Mouse (Mus musculus): ENCODE data around the gene Cmtm2b. TPM values are rescaled to one million over a fixed set of nuclear protein-coding genes. Genes with fewer than 3 reads are reported as not detected.

Gene Cmtm2b
- polyA plus RNA-seq, 1 experiment from 2014 or later = not detected

DNA sequence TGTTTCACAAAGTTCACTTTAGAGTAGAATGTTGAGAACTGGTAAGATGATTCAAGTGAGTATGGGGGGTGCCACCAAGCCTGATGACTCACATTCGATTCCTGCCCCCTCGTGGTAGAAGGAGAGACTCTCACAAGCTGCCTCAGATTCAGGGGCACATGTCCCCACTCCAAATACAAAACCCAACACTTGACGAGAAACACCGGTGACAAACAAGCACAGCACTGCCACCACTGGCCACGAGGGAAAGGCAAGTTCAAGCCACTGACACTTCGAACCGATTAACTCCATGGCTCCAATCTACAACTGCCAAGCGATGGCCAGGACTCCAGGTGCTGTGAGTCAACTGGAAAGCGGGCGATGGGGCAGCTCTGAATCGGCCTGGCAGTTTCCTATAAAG, 51.7 kb downstream of the Cmtm2b start:
- no peak for ATAC-seq (ENCODE audit: low read depth)
- no peaks in the 10 kb centered on the region for H3K36me3 ChIP-seq (ENCODE audit: control insufficient read depth, insufficient read depth, low read length)
- H3K4me1 ChIP-seq (ENCODE audit: control insufficient read depth, insufficient read depth, low read length) = peaks cover 10% of the 10 kb centered on the region; the same call in 1 of the 2 replicates
- H3K27ac ChIP-seq (ENCODE audit: low read depth, low read length) = no peak overlapping the region
- H3K9ac ChIP-seq (replicated peaks; ENCODE audit: low read depth, low read length) = no peak overlapping the region
- no peak overlapping the region for H3K4me3 ChIP-seq (ENCODE audit: low read depth, low read length)
- H3K4me2 ChIP-seq (ENCODE audit: low read depth, low read length) = no peak overlapping the region
- no peaks in the 10 kb centered on the region for H3K27me3 ChIP-seq (ENCODE audit: control insufficient read depth, insufficient read depth, low read length)
- WGBS = 77% methylated on average over 11 of the region's 11 CpGs
- no peaks in the 10 kb centered on the region for H3K9me3 ChIP-seq (ENCODE audit: control insufficient read depth, low read length)

DNA sequence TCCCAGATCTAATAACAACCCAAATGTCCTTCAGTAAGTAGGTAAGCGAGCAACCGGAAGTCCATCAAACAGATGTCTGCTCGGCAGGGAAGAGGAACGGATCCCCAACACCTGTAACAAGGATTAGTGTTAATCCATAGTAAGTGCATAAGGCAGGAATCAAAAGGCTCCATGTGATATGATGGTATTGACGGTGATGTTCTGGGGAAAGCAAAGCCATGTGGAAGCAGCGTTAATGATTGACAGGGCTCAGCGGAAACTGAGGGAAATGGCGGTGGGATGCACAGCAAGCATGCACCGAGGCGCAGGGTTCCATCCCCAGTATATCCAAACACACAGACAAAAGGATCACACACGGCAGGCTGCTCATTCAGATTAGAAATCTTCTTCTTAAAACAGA, 52.2 kb downstream of the Cmtm2b start:
- Histone ChIP-seq H3K4me3 (ENCODE audit: low read depth, low read length) (no peak overlapping the region), H3K9ac (replicated peaks; ENCODE audit: low read depth, low read length) (no peak overlapping the region), H3K27me3 (ENCODE audit: control insufficient read depth, insufficient read depth, low read length) (no peaks in the 10 kb centered on the region), H3K9me3 (ENCODE audit: control insufficient read depth, low read length) (no peaks in the 10 kb centered on the region), H3K4me1 (ENCODE audit: control insufficient read depth, insufficient read depth, low read length) (peaks cover 10% of the 10 kb centered on the region; the same call in 1 of the 2 replicates), H3K27ac (ENCODE audit: low read depth, low read length) (no peak overlapping the region), H3K4me2 (ENCODE audit: low read depth, low read length) (no peak overlapping the region), H3K36me3 (ENCODE audit: control insufficient read depth, insufficient read depth, low read length) (no peaks in the 10 kb centered on the region)
- 73% methylated on average over 11 of the region's 11 CpGs for WGBS
- no peak for ATAC-seq (ENCODE audit: low read depth)

- Histone ChIP-seq H3K36me3 (ENCODE audit: control insufficient read depth, insufficient read depth, low read length) (no peaks in the 10 kb centered on the region), H3K27me3 (ENCODE audit: control insufficient read depth, insufficient read depth, low read length) (no peaks in the 10 kb centered on the region), H3K4me1 (ENCODE audit: control insufficient read depth, insufficient read depth, low read length) (peaks cover 10% of the 10 kb centered on the region; the same call in 1 of the 2 replicates), H3K4me2 (ENCODE audit: low read depth, low read length) (no peak overlapping the region), H3K9me3 (ENCODE audit: control insufficient read depth, low read length) (no peaks in the 10 kb centered on the region), H3K27ac (ENCODE audit: low read depth, low read length) (no peak overlapping the region), H3K4me3 (ENCODE audit: low read depth, low read length) (no peak overlapping the region), H3K9ac (replicated peaks; ENCODE audit: low read depth, low read length) (no peak overlapping the region)
- 42% methylated on average over 14 of the region's 14 CpGs for WGBS
- no peak for ATAC-seq (ENCODE audit: low read depth)
These were observed 53.1 kb downstream of the Cmtm2b start for GRCm38 (mm10) chr8:104374864-104375846.

GRCm38 (mm10) chr8:104375959-104376358, 53.9 kb downstream of the Cmtm2b start:
- H3K4me1 ChIP-seq (ENCODE audit: control insufficient read depth, insufficient read depth, low read length) = peaks cover 10% of the 10 kb centered on the region; the same call in 1 of the 2 replicates
- WGBS = 48% methylated on average over 5 of the region's 5 CpGs

DNA sequence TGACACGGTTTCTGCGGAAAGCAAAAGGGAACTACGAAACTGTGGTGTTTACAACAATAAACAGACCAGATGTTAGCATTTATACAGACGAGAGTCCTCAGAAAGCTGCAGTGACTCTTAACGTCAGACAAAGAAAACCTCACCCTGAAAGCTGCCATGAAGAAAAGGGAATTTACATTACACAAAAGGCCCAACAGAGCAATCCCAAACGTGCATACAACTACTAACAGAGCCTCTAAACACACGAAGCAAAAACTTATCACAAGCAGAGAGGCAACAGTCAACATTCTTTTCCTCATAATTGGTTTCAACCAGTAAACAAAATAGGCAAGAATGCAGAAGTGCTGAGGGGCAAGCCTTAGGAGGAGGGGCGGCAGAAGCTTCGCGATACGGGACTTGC, 54.6 kb downstream of the Cmtm2b start:
- WGBS = 31% methylated on average over 11 of the region's 11 CpGs
- no peaks in the 10 kb centered on the region for H3K9me3 ChIP-seq (ENCODE audit: control insufficient read depth, low read length)
- no peaks in the 10 kb centered on the region for H3K36me3 ChIP-seq (ENCODE audit: control insufficient read depth, insufficient read depth, low read length)
- ATAC-seq (ENCODE audit: low read depth) = no peak
- H3K4me2 ChIP-seq (ENCODE audit: low read depth, low read length) = no peak overlapping the region
- no peaks in the 10 kb centered on the region for H3K27me3 ChIP-seq (ENCODE audit: control insufficient read depth, insufficient read depth, low read length)
- H3K27ac ChIP-seq (ENCODE audit: low read depth, low read length) = no peak overlapping the region
- no peak overlapping the region for H3K4me3 ChIP-seq (ENCODE audit: low read depth, low read length)
- H3K9ac ChIP-seq (replicated peaks; ENCODE audit: low read depth, low read length) = no peak overlapping the region
- H3K4me1 ChIP-seq (ENCODE audit: control insufficient read depth, insufficient read depth, low read length) = peaks cover 10% of the 10 kb centered on the region; the same call in 1 of the 2 replicates

More at GRCm38 (mm10) chr8:104375959-104376358, 53.9 kb downstream of the Cmtm2b start:
- Histone ChIP-seq H3K9ac (replicated peaks; ENCODE audit: low read depth, low read length) (no peak overlapping the region), H3K36me3 (ENCODE audit: control insufficient read depth, insufficient read depth, low read length) (no peaks in the 10 kb centered on the region), H3K4me3 (ENCODE audit: low read depth, low read length) (no peak overlapping the region), H3K4me2 (ENCODE audit: low read depth, low read length) (no peak overlapping the region), H3K27ac (ENCODE audit: low read depth, low read length) (no peak overlapping the region), H3K9me3 (ENCODE audit: control insufficient read depth, low read length) (no peaks in the 10 kb centered on the region), H3K27me3 (ENCODE audit: control insufficient read depth, insufficient read depth, low read length) (no peaks in the 10 kb centered on the region)
- ATAC-seq (ENCODE audit: low read depth) = no peak

DNA sequence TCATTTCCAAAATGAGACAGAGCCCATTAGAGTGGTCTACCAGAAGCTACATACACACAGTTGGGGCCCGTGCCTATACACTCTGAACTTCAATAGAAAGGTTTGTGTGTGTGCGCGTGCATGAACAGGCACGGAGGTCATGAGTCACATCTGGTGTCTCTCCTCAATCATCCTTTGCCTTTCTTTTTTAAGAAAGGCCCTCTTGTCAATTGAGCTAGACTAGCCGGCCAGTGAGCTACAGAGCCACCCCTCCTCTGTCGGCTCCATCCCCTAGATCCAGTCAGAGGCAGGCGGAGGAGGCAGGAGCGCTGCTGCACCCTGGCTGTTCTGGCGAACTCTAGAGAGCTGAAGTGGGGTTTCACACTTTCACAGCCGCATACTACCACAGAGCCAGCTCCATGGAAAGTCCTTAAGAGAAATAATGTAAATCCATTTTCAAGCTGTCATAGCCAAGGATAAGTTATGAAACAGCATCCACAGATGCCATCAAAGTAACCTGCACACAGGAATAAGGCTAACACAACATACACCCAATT, 57.3 kb downstream of the Cmtm2b start:
- ATAC-seq (ENCODE audit: low read depth) = no peak
- no peak overlapping the region for H3K9ac ChIP-seq (replicated peaks; ENCODE audit: low read depth, low read length)
- WGBS = 28% methylated on average over 10 of the region's 10 CpGs

DNA sequence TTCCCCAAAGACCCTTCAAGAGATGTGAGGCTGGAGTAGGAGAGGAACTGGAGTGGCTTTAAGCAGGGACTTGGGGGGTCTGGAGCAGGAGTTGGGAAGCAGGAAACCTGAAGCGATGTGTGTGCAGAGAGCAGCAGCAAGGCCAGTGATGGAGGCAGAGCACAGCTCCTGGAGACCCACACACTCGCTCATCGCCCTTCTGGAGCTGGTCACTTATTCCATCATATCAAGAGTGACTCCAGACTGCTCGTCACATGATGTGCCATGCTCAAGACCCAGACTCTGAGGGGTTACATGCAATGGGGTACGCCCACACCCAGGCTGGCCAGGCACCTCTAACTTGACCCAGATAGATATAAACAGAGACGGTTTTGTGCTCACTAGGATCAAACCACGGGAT, 58.2 kb downstream of the Cmtm2b start:
- no peak overlapping the region for H3K27ac ChIP-seq (ENCODE audit: low read depth, low read length)
- peaks cover 4% of the 10 kb centered on the region; the same call in 1 of the 2 replicates for H3K4me1 ChIP-seq (ENCODE audit: control insufficient read depth, insufficient read depth, low read length)
- no peaks in the 10 kb centered on the region for H3K27me3 ChIP-seq (ENCODE audit: control insufficient read depth, insufficient read depth, low read length)
- H3K9ac ChIP-seq (replicated peaks; ENCODE audit: low read depth, low read length) = no peak overlapping the region
- no peaks in the 10 kb centered on the region for H3K36me3 ChIP-seq (ENCODE audit: control insufficient read depth, insufficient read depth, low read length)
- H3K4me3 ChIP-seq (ENCODE audit: low read depth, low read length) = no peak overlapping the region
- WGBS = 92% methylated on average over 7 of the region's 7 CpGs
- no peak overlapping the region for H3K4me2 ChIP-seq (ENCODE audit: low read depth, low read length)
- no peaks in the 10 kb centered on the region for H3K9me3 ChIP-seq (ENCODE audit: control insufficient read depth, low read length)
- ATAC-seq (ENCODE audit: low read depth) = no peak

More for the DNA sequence above, 57.3 kb downstream of the Cmtm2b start:
- Histone ChIP-seq H3K4me1 (ENCODE audit: control insufficient read depth, insufficient read depth, low read length) (peaks cover 10% of the 10 kb centered on the region; the same call in 1 of the 2 replicates), H3K36me3 (ENCODE audit: control insufficient read depth, insufficient read depth, low read length) (no peaks in the 10 kb centered on the region), H3K27me3 (ENCODE audit: control insufficient read depth, insufficient read depth, low read length) (no peaks in the 10 kb centered on the region), H3K9me3 (ENCODE audit: control insufficient read depth, low read length) (no peaks in the 10 kb centered on the region), H3K4me2 (ENCODE audit: low read depth, low read length) (no peak overlapping the region), H3K27ac (ENCODE audit: low read depth, low read length) (no peak overlapping the region), H3K4me3 (ENCODE audit: low read depth, low read length) (no peak overlapping the region)
